Mouse (Mus musculus) adrenal gland, postnatal 4 days (tissue): ENCODE measurements around the gene Ccdc33. TPM values are rescaled to one million over a fixed set of nuclear protein-coding genes. Genes with fewer than 3 reads are reported as not detected.

Experiments used
- DNase-seq, 2 experiments: peaks; one replicate each; pipeline ENCODE4 v3.0.0; 2021 to 2022; ENCODE audit warnings: low spot score in 2 of 2, mixed read lengths in 2 of 2
- total RNA-seq, 2 experiments: library from RNA; stranded (reverse); gene quantifications; 2 replicates each; pipeline ENCODE4 v1.2.3; 2021

The Ccdc33 gene
- total RNA-seq, 2 experiments from 2014 or later = 0.87 TPM; not detected in 1

- DNase-seq = no peak
Observed at GRCm38 (mm10) chr9:57986293-57986692, 132.3 kb downstream of the Ccdc33 start.

GRCm38 (mm10) chr9:57985304-57985703 lies 133.3 kb downstream of the Ccdc33 start:
- DNase-seq = no peak

GRCm38 (mm10) chr9:57980570-57980969 lies 138.1 kb downstream of the Ccdc33 start:
- DNase-seq = no peak

GRCm38 (mm10) chr9:57978858-57979257 lies 139.8 kb downstream of the Ccdc33 start:
- DNase-seq = no peak

Other genes with a start within 250 kb of the Ccdc33 start
- 10 to 100 TPM; 78.8 to 85.3 TPM for gene Ubl7, start 207.8 kb downstream of the Ccdc33 start, total RNA-seq
- gene Sema7a, start 178.7 kb downstream of the Ccdc33 start, total RNA-seq = 10 to 100 TPM; 15.1 to 16.1 TPM
- 1,000 to 10,000 TPM; 2,307 to 2,341 TPM for gene Cyp11a1, start 112.4 kb downstream of the Ccdc33 start, total RNA-seq
- 1 to 10 TPM in 1 of 2 experiments, under 1 TPM in 1; 0.90 to 2.2 TPM for gene Stra6, start 55.0 kb downstream of the Ccdc33 start, total RNA-seq
- 10 to 100 TPM; 64.5 to 66.7 TPM for gene Islr, start 85.5 kb upstream of the Ccdc33 start, total RNA-seq
- 10 to 100 TPM in 1 of 2 experiments, 1 to 10 TPM in 1; 8.2 to 10.3 TPM for gene Islr2, start 85.5 kb upstream of the Ccdc33 start, total RNA-seq
- gene Pml, start 131.0 kb upstream of the Ccdc33 start, total RNA-seq = 10 to 100 TPM; 31.6 to 32.1 TPM
- gene Stoml1, start 134.3 kb upstream of the Ccdc33 start, total RNA-seq = 10 to 100 TPM; 29.9 to 30.8 TPM
- 10 to 100 TPM; 57.7 to 60.2 TPM for gene Loxl1, start 194.4 kb upstream of the Ccdc33 start, total RNA-seq